Mouse (Mus musculus): ENCODE data around the gene Coq10b. TPM values are rescaled to one million over a fixed set of nuclear protein-coding genes. Genes with fewer than 3 reads are reported as not detected.
"Not testable (repeated sequence)": the region's sequence is repeated elsewhere in the genome, so short reads cannot be mapped to it uniquely, and the experiment has no call there.

Coq10b gene
- total RNA-seq (2014; rRNA removed; ENCODE audit: low replicate concordance), result 11.5 and 12.1 TPM in 2 replicates
- 28.9 and 32.2 TPM in 2 replicates for polyA plus RNA-seq (2015; fragmentation: Nextera tagmentation; extraction: Ambion mirVana)

GRCm38 (mm10) chr1:55052355-55052953 lies at the start of gene Coq10b:
Gene Coq10b (plus strand): TSS chr1:55052770.
- Histone ChIP-seq H3K36me3 (replicated peaks; ENCODE audit: control insufficient read depth, insufficient read depth, low read length) (peaks cover 19% of the 10 kb centered on the region; the same call in 1 of the 2 replicates), H3K4me3 (ENCODE audit: low read depth, low read length) (peak within 1 kb of the TSS; percentile 74), H3K9ac (replicated peaks; ENCODE audit: low read depth, low read length) (peak within 1 kb of the TSS; percentile 70), H3K4me2 (ENCODE audit: low read depth, low read length) (peak within 1 kb of the TSS; percentile 74), H3K27me3 (ENCODE audit: control insufficient read depth, insufficient read depth, low read length) (no peaks in the 10 kb centered on the region), H3K27ac (ENCODE audit: low read depth) (peak within 1 kb of the TSS; percentile 95), H3K4me1 (ENCODE audit: control insufficient read depth, insufficient read depth) (peaks cover 16% of the 10 kb centered on the region), H3K9me3 (replicated peaks; ENCODE audit: control insufficient read depth, low read length) (no peaks in the 10 kb centered on the region)
- peak; percentile 81; the same call in 1 of the 2 replicates for TF ChIP-seq EP300 (IDR thresholded peaks at IDR 0.05; ENCODE audit: low read depth)
- no peak for TF ChIP-seq CTCF (IDR thresholded peaks at IDR 0.05; ENCODE audit: low read depth)
- WGBS, result under 1% methylated on average over 46 of the region's 46 CpGs
- DNase-seq (ENCODE audit: low spot score) (peak; percentile 98), ATAC-seq (ENCODE audit: insufficient read depth, low read depth) (peak; percentile 100)

- H3K4me2 ChIP-seq (ENCODE audit: low read depth, low read length); H3K27ac ChIP-seq (ENCODE audit: low read depth); H3K4me1 ChIP-seq (ENCODE audit: control insufficient read depth, insufficient read depth); ATAC-seq (ENCODE audit: insufficient read depth, low read depth); H3K9me3 ChIP-seq (replicated peaks; ENCODE audit: control insufficient read depth, low read length); H3K9ac ChIP-seq (replicated peaks; ENCODE audit: low read depth, low read length); DNase-seq (ENCODE audit: low spot score); H3K4me3 ChIP-seq (ENCODE audit: low read depth, low read length); H3K27me3 ChIP-seq (ENCODE audit: control insufficient read depth, insufficient read depth, low read length): not testable (repeated sequence)
- peak; percentile 21; the same call in 1 of the 2 replicates for TF ChIP-seq CTCF (IDR thresholded peaks at IDR 0.05; ENCODE audit: low read depth)
- WGBS, result 80% methylated on average over 2 of the region's 2 CpGs
- peaks cover 86% of the 10 kb centered on the region for H3K36me3 ChIP-seq (replicated peaks; ENCODE audit: control insufficient read depth, insufficient read depth, low read length)
These were observed 44.3 kb upstream of the Coq10b start for GRCm38 (mm10) chr1:55008313-55008712.

- TF ChIP-seq CTCF (IDR thresholded peaks at IDR 0.05; ENCODE audit: low read depth) (peak; percentile 10; the same call in 1 of the 2 replicates), EP300 (IDR thresholded peaks at IDR 0.05; ENCODE audit: low read depth) (no peak)
- DNase-seq (ENCODE audit: low spot score) (no peak), ATAC-seq (ENCODE audit: insufficient read depth, low read depth) (no peak)
- Histone ChIP-seq H3K4me3 (ENCODE audit: low read depth, low read length) (no peak overlapping the region), H3K27ac (ENCODE audit: low read depth) (no peak overlapping the region), H3K36me3 (replicated peaks; ENCODE audit: control insufficient read depth, insufficient read depth, low read length) (peaks cover 86% of the 10 kb centered on the region), H3K4me2 (ENCODE audit: low read depth, low read length) (no peak overlapping the region), H3K27me3 (ENCODE audit: control insufficient read depth, insufficient read depth, low read length) (no peaks in the 10 kb centered on the region), H3K9me3 (replicated peaks; ENCODE audit: control insufficient read depth, low read length) (no peaks in the 10 kb centered on the region), H3K4me1 (ENCODE audit: control insufficient read depth, insufficient read depth) (no peaks in the 10 kb centered on the region; the same call in 1 of the 2 replicates), H3K9ac (replicated peaks; ENCODE audit: low read depth, low read length) (no peak overlapping the region)
- 44% methylated on average over 3 of the region's 3 CpGs for WGBS
These were observed 40.1 kb upstream of the Coq10b start for GRCm38 (mm10) chr1:55012513-55012912.

GRCm38 (mm10) chr1:55021907-55022306 lies 30.7 kb upstream of the Coq10b start:
- H3K4me3 ChIP-seq (ENCODE audit: low read depth, low read length), result no peak overlapping the region
- H3K4me1 ChIP-seq (ENCODE audit: control insufficient read depth, insufficient read depth), result peaks cover 12% of the 10 kb centered on the region
- no peaks in the 10 kb centered on the region for H3K27me3 ChIP-seq (ENCODE audit: control insufficient read depth, insufficient read depth, low read length)
- DNase-seq (ENCODE audit: low spot score) (no peak), ATAC-seq (ENCODE audit: insufficient read depth, low read depth) (no peak)
- no peak overlapping the region for H3K4me2 ChIP-seq (ENCODE audit: low read depth, low read length)
- no peak overlapping the region for H3K9ac ChIP-seq (replicated peaks; ENCODE audit: low read depth, low read length)
- H3K9me3 ChIP-seq (replicated peaks; ENCODE audit: control insufficient read depth, low read length), result no peaks in the 10 kb centered on the region
- TF ChIP-seq CTCF (IDR thresholded peaks at IDR 0.05; ENCODE audit: low read depth) (no peak), EP300 (IDR thresholded peaks at IDR 0.05; ENCODE audit: low read depth) (no peak)
- H3K27ac ChIP-seq (ENCODE audit: low read depth), result no peak overlapping the region
- H3K36me3 ChIP-seq (replicated peaks; ENCODE audit: control insufficient read depth, insufficient read depth, low read length), result peaks cover 17% of the 10 kb centered on the region

- ATAC-seq (ENCODE audit: insufficient read depth, low read depth), result no peak
- Histone ChIP-seq H3K27me3 (ENCODE audit: control insufficient read depth, insufficient read depth, low read length) (no peaks in the 10 kb centered on the region), H3K4me2 (ENCODE audit: low read depth, low read length) (peak overlapping the region; percentile 86), H3K4me1 (ENCODE audit: control insufficient read depth, insufficient read depth) (peaks cover 12% of the 10 kb centered on the region), H3K9me3 (replicated peaks; ENCODE audit: control insufficient read depth, low read length) (no peaks in the 10 kb centered on the region), H3K9ac (replicated peaks; ENCODE audit: low read depth, low read length) (peak overlapping the region; percentile 99), H3K4me3 (ENCODE audit: low read depth, low read length) (peak overlapping the region; percentile 98), H3K36me3 (replicated peaks; ENCODE audit: control insufficient read depth, insufficient read depth, low read length) (no peaks in the 10 kb centered on the region), H3K27ac (ENCODE audit: low read depth) (peak overlapping the region; percentile 98)
- WGBS, result 4% methylated on average over 10 of the region's 10 CpGs
- TF ChIP-seq EP300 (IDR thresholded peaks at IDR 0.05; ENCODE audit: low read depth) (no peak), CTCF (IDR thresholded peaks at IDR 0.05; ENCODE audit: low read depth) (no peak)
- DNase-seq (ENCODE audit: low spot score), result peak; percentile 25
These were observed 26.7 kb upstream of the Coq10b start for GRCm38 (mm10) chr1:55025656-55026430.

All from heart, postnatal 0 days (tissue).